ENCODE assay signal across 8 mouse cellular contexts in the genomic region with DNA sequence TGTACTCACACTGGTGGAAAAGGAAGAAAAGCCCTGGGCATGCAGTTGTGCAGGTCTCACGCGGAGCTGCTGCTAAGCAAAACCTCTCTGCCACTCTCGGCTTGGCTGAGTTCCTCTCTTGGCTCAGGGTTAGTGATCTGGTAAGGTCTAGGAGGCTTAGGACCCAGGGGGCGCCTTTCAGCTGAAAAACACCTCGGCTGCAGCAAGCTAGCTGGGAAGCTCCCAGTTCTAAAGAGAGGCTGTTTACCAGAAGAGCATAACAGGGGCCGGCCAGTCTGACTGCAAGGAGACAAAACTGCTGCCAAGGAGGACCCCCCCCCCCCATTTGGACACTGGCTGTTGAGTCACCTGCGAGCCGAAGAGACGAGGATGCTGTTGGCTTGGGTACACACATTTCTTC. TPM values are rescaled to one million over a fixed set of nuclear protein-coding genes. Genes with fewer than 3 reads are reported as not detected.
DNase-seq lines count a peak whose midpoint lies in the region.

No protein-coding gene starts in this region.

- H3K36me3 ChIP-seq in macrophage (ENCODE audit: inconsistent target) = no peaks in the 10 kb centered on the region

- peak overlapping the region; percentile 44 for H3K4me3 ChIP-seq in macrophage (ENCODE audit: inconsistent target)

- 5% methylated on average over 9 of the region's 9 CpGs for WGBS in macrophage (ENCODE audit: missing documents)

- peak overlapping the region; percentile 22; the same call in 1 of the 2 replicates for H3K27ac ChIP-seq in macrophage

- H3K79me2 ChIP-seq in macrophage (ENCODE audit: inconsistent target) = no peaks in the 10 kb centered on the region

- DNase-seq in T-cell, adult 2 months (ENCODE audit: low spot score) = peak; percentile 87
- DNase-seq in cerebellum, postnatal 4 days (ENCODE audit: low spot score in 2 of 2) = peak; percentile 61 to 83
- DNase-seq in gastrocnemius, postnatal 10 days = peak; percentile 84
- peak; percentile 81 for DNase-seq in induced T-regulatory cell, adult 2 months (ENCODE audit: low read depth)
- DNase-seq in left cerebral cortex, adult 8-10 months (ENCODE audit: low spot score in 2 of 2) = peak; percentile 67 to 85
- DNase-seq in right cerebral cortex, adult 18-20 months = peak; percentile 90
- DNase-seq in urinary bladder, postnatal 10 days (ENCODE audit: low spot score) = peak; percentile 40

RNA-seq across cellular contexts. Expression of a gene that starts 0.4 kb away (rescaled TPM):
- 10 to 100 TPM; 11.0 to 15.8 TPM for total RNA-seq in gastrocnemius, postnatal 10 days (2021)
- 10 to 100 TPM; 40.3 to 44.5 (median 42.4) TPM for total RNA-seq in left cerebral cortex, adult 8-10 months (2022)
- 10 to 100 TPM in 7 of 26 experiments, 1 to 10 TPM in 19; 1.9 to 27.2 (median 6.4) TPM for total RNA-seq in macrophage (2018; cell fraction: chromatin; rRNA removed)
- 10 to 100 TPM in 3 of 26 experiments, 1 to 10 TPM in 23; 2.7 to 12.1 (median 6.3) TPM for total RNA-seq in macrophage (2018; cell fraction: cytosol; rRNA removed)
- total RNA-seq in macrophage (2018; cell fraction: nucleus; rRNA removed) = 10 to 100 TPM in 8 of 26 experiments, 1 to 10 TPM in 18; 3.1 to 20.7 (median 8.1) TPM
- 1.4 to 14.0 TPM (median 10.1 TPM) in 3 replicates for polyA plus RNA-seq in macrophage (2018)

RNA-seq across cellular contexts. Expression of a gene that starts 41.9 kb away (rescaled TPM):
- 10 to 100 TPM; 19.5 to 21.0 TPM for total RNA-seq in gastrocnemius, postnatal 10 days (2021)
- total RNA-seq in left cerebral cortex, adult 8-10 months (2022) = 10 to 100 TPM; 53.4 to 57.4 (median 54.1) TPM
- 10 to 100 TPM in 16 of 26 experiments, 1 to 10 TPM in 10; 2.9 to 42.8 (median 13.5) TPM for total RNA-seq in macrophage (2018; cell fraction: chromatin; rRNA removed)
- 10 to 100 TPM in 14 of 26 experiments, 1 to 10 TPM in 12; 3.3 to 19.2 (median 10.3) TPM for total RNA-seq in macrophage (2018; cell fraction: cytosol; rRNA removed)
- 10 to 100 TPM in 17 of 26 experiments, 1 to 10 TPM in 9; 5.3 to 37.7 (median 14.6) TPM for total RNA-seq in macrophage (2018; cell fraction: nucleus; rRNA removed)
- polyA plus RNA-seq in macrophage (2018) = 10.9 to 14.0 TPM (median 10.9 TPM) in 3 replicates

Comparison
In these comparisons a context has a peak if more than half of its experiments do, and no peak if none do; other contexts are left out.
1. Peak in every context shown above with its lines: DNase-seq, H3K4me3 ChIP-seq and H3K27ac ChIP-seq.
2. DNase-seq: peak in every context shown above with its lines; median percentile 90 in right cerebral cortex, adult 18-20 months; 87 in T-cell, adult 2 months; 84 in gastrocnemius, postnatal 10 days; 81 in induced T-regulatory cell, adult 2 months; 76 in left cerebral cortex, adult 8-10 months; 72 in cerebellum, postnatal 4 days; 40 in urinary bladder, postnatal 10 days.